Mouse (Mus musculus): ENCODE measurements around the gene Atf5.
A peak's percentile ranks its signal among the peaks of the same experiment; 100 is the strongest.

Gene Atf5

GRCm38 (mm10) chr7:44816470-44817021 is at the start of gene Atf5:
Gene Atf5, minus strand, starts transcription at chr7:44816658.
- DNase-seq (ENCODE audit: low spot score in 2 of 2), result no peak

DNA sequence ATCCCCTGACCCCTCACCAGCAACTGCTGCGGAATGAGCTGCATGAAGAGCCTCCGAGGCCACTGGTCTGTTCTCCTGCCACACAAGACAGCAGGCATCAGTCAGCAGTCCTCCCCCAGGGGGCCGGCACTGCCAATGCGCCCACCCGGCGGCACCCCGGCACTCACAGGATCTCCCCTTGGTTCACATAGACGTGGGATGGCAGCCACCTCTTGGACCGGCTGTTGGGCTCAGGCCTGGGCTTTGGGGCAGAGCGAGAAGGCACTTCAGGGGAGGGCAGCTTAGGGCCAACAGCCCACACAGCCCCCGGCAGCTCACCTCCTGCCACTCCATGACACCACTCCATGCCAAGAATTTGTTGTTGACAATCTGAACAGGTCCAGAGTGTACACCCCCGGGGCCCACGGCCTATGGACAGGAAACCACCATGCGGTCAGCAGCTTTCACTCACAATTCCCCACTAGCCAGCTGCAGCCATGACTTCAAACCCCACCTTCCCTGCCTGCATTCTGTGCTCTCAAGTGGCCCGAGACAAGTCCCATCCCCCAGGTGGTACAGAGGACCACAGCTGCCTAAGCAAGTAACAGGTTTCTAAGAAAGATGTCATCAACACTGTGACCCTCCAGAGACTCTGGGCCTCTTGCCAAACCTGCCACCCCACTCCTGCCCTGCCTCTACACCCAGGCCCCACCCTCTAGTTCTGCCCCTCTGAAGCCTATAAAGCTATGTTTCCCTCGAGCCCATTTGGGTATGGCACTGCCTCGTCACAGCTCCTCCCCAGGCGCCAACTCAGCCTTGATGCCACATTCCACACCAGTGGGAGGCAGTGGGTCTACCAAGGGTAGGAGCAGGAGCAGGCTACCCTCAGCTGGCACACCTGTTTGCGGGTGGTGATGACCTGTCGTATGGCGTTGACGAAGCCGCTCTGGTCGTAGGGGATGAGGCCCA is 48.4 kb upstream of the Atf5 start:
- no peak for DNase-seq (ENCODE audit: low spot score in 2 of 2)

- DNase-seq (ENCODE audit: low spot score in 2 of 2), result no peak
These were observed 47.6 kb upstream of the Atf5 start for GRCm38 (mm10) chr7:44863982-44864494.

- no peak for DNase-seq (ENCODE audit: low spot score in 2 of 2)
These were observed 46.8 kb upstream of the Atf5 start for GRCm38 (mm10) chr7:44863210-44863609.

DNA sequence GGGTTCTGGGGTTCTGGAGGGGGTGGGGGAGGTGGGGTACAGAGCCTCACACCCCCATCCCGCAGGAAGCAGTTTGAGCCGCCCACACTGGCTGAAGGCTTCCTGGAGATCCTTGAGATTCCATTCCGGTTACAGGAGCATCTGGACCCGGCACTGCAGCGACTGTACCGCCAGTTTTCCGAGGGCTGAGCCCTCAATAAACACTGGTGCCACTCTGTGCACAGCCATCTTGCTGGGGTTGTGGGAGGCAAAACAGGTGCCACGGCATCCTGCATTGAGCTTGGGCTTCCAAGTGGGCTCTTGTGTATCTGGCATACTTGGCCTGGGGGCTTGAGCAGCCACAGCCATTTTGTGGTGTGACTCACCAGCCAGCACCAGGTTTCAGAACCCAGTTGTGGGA is 46.0 kb upstream of the Atf5 start:
- DNase-seq (ENCODE audit: low spot score in 2 of 2), result no peak

DNA sequence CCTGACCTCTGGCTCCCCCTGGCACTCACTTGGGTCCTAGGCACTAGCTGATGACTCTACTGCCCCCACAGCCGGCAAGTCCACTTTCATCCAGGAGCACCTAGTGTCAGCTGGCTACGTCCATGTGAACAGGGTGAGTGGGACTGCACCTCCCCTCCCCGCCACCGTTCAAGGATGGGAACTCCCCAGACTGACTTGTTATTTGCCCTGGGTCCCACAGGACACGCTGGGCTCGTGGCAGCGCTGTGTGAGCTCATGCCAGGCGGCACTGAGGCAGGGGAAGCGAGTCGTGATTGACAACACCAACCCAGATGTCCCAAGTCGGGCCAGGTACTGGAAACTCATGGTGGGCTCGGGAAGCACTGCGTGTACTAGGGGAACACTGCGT is 45.0 kb upstream of the Atf5 start:
- no peak for DNase-seq (ENCODE audit: low spot score in 2 of 2)

- DNase-seq (ENCODE audit: low spot score in 2 of 2), result no peak
These were observed 44.3 kb upstream of the Atf5 start for GRCm38 (mm10) chr7:44860576-44861428.

- no peak for DNase-seq (ENCODE audit: low spot score in 2 of 2)
These were observed 43.4 kb upstream of the Atf5 start for GRCm38 (mm10) chr7:44859896-44860295.

DNA sequence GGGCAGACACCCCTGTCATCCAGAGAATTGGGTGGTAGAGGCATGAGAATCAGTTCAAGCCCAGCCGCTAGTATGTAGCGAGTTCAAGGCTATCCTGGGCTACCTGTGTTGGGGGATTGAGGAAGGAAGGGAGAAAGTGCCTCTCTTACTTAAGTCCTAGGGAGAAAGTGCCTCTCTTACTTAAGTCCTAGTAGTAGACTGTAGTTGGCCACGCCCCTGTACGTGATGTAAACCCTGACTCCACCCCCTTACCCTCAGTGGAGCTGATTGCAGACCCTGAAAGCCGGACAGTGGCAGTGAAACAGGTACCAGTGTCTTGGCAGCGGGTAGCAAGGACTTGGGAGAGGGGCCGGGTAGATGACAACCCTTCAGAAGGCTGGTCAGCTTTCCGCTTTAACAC is 41.4 kb upstream of the Atf5 start:
- no peak for DNase-seq (ENCODE audit: low spot score in 2 of 2)

DNA sequence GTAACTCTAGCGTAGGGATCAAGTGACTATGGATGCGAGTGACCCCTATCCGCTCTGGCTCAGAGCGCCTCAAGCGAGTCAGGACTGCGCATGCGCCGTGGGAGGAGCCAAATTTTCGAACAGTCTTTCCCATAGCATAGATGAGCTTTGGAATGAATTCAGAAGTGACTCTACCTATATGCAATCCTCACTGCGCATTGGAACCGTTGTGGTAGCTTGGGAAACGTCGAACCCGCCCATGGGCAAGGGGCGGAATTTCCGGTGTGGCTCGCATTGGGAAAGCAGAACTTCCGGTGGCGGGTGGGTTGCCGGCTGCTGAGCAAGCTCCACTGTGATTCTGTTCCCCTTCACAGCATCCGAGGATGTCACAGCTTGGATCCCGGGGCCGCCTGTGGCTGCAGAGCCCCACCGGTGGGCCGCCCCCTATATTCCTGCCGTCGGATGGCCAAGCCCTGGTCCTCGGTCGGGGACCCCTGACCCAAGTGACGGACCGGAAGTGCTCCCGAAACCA is 40.6 kb upstream of the Atf5 start, which contains the start of gene Pnkp:
Pnkp (plus strand) TSS at position 98 of the 511 bp plus-strand sequence.
- DNase-seq (ENCODE audit: low spot score in 2 of 2), result peak; percentile 86 to 87

GRCm38 (mm10) chr7:44856265-44856916 is 39.9 kb upstream of the Atf5 start:
- no peak for DNase-seq (ENCODE audit: low spot score in 2 of 2)

- DNase-seq (ENCODE audit: low spot score in 2 of 2), result no peak
These were observed 38.6 kb upstream of the Atf5 start for GRCm38 (mm10) chr7:44855036-44855435.

DNA sequence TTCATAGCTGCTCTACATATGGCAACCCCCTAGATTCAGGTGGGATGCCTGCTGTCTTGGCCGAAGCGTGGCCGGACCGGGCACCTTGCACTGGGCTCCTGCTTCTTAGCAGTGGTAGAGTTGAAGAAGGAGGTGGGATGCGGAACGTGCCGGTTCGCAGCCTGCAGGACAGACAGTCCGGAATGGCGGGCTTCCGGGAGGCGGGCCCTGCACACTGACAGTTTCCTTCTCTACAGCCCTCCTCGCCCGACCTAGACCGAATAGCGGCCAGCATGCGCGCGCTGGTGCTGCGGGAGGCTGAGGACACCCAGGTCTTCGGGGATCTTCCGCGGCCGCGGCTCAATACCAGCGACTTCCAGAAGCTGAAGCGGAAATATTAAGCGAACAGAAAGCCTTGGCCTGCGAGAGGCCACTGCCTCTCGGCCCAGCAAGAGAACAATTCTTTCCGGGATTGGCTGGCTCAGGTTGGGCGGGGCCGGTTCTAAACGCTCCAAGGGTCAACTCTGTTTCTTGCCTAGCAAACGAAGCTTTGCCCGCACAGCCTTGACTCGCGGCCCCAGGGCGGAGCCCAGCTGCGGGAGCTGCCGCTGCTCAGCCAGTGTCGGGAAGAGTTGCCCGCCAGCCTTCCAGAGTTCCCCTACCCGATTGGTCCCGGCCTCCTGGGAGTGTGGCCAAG is 38.0 kb upstream of the Atf5 start:
- no peak for DNase-seq (ENCODE audit: low spot score in 2 of 2)

- no peak for DNase-seq (ENCODE audit: low spot score in 2 of 2)
These were observed 37.3 kb upstream of the Atf5 start for GRCm38 (mm10) chr7:44853596-44854355.

DNA sequence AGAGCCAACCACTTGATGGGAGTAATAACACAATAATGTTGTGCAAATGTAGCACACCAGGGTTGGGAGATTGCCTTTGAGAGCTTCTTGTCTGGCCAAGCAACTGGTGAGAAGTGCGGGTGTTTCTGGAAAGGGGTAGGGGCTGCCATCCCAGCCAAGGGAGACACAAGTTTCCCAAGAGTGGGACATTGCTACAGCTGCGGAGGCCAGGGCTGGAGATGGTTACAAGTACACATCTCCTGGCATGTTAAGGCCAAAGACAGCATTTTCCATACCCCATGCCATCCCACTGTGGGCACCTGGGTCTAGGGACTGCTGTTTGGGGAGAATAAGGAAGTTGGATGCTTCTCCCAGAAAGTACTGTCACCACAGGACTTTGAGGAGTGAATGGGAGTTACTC is 36.6 kb upstream of the Atf5 start:
- DNase-seq (ENCODE audit: low spot score in 2 of 2), result no peak

DNA sequence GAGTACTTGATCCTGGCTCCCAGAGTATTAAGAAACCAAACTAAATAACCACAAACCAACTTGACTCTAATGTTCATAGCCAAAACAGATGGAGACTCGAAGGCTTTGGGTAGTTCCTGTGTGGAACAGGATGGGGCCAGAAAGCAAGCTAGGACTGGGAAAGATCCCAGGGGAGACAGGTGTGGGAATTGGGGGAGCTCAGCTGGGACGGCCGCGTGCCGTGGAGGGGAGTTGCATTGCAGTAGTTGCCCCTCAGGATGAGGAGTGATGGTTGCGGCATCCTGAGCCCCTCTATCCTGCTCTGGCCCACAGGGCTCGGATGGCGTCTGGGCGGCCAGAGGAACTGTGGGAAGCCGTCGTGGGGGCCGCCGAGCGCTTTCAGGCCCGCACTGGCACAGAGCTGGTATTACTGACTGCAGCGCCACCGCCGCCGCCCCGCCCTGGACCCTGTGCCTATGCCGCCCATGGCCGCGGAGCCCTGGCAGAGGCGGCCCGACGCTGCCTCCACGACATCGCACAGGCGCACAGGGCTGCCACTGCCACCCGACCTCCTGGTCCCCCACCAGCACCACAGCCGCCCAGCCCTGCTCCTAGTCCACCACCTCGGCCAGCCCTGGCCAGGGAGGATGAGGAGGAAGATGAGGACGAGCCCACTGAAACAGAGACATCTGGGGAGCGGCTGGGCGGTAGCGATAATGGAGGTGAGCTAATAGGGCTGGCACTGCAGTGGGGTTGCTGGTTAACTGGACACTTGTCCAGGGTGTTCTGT is 36.0 kb upstream of the Atf5 start:
- DNase-seq (ENCODE audit: low spot score in 2 of 2), result no peak

- no peak for DNase-seq (ENCODE audit: low spot score in 2 of 2)
These were observed 35.3 kb upstream of the Atf5 start for GRCm38 (mm10) chr7:44851625-44852234.

GRCm38 (mm10) chr7:44850789-44851624 is 34.5 kb upstream of the Atf5 start:
- no peak for DNase-seq (ENCODE audit: low spot score in 2 of 2)

Data from frontal cortex, postnatal 25 days (tissue).